Mouse (Mus musculus): ENCODE measurements around the gene Olfr1340.

Gene Olfr1340

GRCm38 (mm10) chr4:118719838-118720237, at the start of gene Olfr1340:
Gene Olfr1340 (plus strand): TSS chr4:118720138.
- DNase-seq (ENCODE audit: low read depth, low spot score): no peak

DNA sequence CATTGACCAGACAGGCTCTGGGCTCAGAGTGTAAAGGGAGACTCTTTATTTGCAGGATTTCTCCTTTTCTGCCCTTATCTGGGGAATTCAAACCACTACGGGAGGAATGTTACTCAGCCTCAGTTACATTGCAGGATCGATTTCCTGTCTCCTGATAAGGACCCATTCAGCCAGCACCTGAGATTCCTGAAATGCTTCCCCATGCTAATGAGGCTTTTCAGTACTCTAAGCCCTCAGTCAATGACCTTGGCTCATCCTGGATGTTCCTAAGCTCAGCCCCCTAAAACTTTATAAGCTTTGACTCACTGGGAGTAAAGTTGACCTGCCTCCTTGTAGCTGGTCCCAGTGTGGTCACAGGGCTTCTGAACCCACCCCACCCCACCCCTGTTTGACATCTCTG, 32.9 kb upstream of the Olfr1340 start:
- no peak for DNase-seq (ENCODE audit: low read depth, low spot score)

- DNase-seq (ENCODE audit: low read depth, low spot score): no peak
Observed at GRCm38 (mm10) chr4:118692412-118692973, 27.4 kb upstream of the Olfr1340 start, which contains the start of gene Olfr1342. Gene Olfr1342 (minus strand): TSS chr4:118692756.

GRCm38 (mm10) chr4:118693812-118694211, 26.1 kb upstream of the Olfr1340 start:
- DNase-seq (ENCODE audit: low read depth, low spot score): peak; percentile 29

DNA sequence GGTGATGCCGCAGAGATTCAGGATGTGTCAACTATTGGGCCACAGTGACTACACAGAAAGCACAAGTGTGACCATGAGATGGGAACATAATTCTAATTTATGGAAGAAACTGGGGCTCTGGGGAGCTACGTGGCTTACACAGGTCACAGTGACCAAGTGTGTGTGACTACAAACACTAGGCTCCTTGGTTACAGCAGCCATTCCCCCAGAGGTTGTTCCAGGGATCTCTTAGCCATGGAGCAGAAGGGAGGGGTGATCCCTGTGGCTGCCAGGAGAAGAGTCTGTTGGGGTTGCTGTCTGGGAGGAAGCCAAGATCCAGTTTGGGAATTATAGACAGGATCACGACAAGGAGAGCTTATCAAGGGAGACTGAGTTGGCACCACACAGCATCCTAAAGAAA, 16.7 kb upstream of the Olfr1340 start, which contains the start of gene Olfr1341:
Gene Olfr1341, plus strand, starts transcription at position 301 of the 400 bp plus-strand sequence.
- DNase-seq (ENCODE audit: low read depth, low spot score): no peak

- DNase-seq (ENCODE audit: low read depth, low spot score): no peak
Observed at GRCm38 (mm10) chr4:118708086-118708485, 11.9 kb upstream of the Olfr1340 start.

DNA sequence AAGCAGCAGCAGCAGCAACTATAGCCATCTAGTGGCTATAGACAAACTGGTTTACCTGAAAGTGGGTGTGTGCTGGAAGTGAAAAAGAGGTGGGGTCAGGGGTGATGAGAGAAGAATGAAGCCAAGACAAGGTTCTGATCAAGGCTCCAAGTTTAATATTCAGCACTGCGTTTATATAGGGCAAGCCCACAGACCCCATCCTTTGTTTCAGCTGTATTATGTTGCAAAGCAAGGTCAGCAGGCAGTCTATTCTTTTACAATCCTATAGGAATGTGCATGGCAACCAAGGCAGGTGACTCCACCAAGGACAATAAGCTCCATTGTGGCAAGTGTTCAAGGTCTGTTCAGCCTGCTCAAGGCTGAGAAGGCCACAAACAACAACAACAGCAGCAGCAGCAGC, 8.3 kb upstream of the Olfr1340 start:
- DNase-seq (ENCODE audit: low read depth, low spot score): no peak

DNA sequence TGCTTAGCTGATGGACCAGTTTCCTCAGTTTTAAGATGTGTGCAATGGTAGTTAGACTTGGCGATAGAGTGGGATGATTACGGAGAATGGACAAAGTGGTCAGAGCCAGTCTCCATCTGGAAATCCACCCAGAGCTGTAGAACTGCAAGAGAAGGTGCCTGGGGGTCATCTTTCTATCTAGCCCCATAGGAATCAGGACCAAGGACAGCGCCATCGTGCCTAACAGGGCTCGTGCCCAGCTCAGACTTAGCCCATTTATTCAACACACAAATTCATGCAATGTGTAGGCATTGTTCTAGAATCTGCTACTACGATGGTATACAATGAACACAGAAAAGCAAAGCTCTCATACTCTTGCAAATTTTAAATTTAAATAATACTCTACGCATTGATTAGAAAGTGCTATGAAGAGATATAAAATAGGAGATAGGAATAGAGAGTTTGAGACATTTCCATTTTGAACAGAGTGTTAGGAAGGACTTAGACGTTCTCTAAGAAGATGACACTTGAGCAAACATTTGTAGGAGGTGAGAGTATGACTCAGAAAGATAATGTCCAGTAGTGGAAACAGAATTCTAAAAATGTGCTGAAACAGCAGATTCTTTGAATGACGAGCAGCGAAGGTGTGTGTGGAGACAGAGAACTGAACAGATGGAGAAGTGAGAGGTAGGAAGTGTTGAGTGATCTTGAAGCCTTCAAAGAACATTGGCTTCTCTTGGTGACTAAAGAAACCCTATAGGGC, 2.0 kb downstream of the Olfr1340 start:
- DNase-seq (ENCODE audit: low read depth, low spot score): peak; percentile 53

DNA sequence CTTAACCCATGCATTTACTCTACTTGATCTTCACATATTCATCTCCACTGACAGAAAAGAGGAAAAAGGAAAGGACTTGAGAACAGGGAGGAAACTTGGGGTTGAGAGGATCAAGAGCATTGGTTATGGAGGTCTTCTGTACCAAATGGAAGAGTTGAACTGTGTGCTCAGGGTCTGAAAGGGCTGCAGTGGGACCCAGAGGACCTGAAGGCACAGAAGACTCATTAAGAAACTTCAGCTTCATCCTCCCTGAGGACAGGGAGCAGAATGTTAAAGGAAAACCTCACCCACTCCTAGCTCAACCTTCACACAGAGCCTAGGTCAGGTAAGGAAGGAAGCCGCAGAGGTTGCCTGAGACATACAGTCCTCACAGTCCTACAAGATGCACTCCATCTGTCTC, 11.9 kb downstream of the Olfr1340 start, which contains the start of gene Olfr1339:
Gene Olfr1339, plus strand, starts transcription at position 301 of the 400 bp plus-strand sequence.
- DNase-seq (ENCODE audit: low read depth, low spot score): no peak

DNA sequence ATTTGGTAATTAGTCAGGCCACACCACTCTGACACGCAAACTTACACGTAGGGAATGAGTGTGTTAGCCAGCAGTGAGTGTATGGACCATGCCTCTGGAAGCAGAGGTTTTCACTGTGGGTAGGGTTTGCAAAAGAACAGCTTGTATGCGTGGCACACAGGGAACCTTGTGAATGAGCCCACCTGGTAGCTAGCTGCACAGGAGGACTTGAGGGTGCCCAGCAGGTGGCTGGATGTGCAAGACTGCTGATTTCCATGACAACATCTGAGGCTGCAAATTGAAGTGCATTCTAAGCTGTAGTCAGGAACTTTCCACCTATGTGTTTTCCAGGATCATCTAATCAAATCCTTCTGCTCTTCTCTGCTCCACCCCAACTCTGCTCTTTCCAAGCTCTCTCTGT, 19.6 kb downstream of the Olfr1340 start:
- DNase-seq (ENCODE audit: low read depth, low spot score): peak; percentile 7

GRCm38 (mm10) chr4:118740988-118741698, 21.2 kb downstream of the Olfr1340 start:
- DNase-seq (ENCODE audit: low read depth, low spot score): no peak

DNA sequence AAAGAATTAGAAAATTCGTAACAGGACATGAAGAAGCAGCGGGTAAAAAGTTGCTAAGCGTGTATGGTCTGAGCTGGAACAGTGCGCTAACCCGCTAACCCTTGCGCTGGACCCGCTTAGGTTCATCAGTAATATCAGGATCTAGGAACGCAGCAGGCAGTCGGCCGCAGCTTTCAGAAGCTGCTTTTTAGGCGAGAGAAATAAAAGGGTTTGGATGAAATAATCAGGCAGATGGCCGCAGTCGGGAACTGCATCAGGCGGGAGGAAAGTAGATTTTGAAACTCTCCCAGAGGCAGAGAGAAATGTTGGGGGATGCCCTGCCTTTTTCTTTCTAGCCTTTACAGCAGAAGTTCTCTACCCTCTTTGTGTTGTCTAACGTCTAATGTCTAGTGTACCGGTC, 21.9 kb downstream of the Olfr1340 start:
- DNase-seq (ENCODE audit: low read depth, low spot score): peak; percentile 13

DNA sequence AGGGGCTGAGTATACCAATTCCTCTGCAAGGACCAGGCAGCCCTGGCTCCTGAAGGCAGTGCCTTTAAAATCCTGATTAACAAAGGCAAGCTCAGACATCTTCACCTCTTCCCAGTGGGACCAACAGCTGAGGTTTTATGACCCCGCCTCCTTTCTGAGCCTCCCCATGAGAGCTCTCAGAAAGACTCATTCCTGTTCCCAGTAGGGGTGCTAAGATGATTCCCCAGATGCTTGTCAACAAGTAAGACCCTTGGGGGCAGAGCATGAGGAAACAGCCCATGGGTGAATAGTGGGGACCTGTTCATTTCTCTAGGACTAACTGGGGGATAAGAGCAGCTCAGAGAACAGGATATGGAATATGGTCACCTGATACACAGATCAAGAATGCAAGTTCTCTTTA, 38.7 kb downstream of the Olfr1340 start, which contains the start of gene Olfr1338:
Gene Olfr1338, minus strand, starts transcription at position 101 of the 400 bp plus-strand sequence.
- DNase-seq (ENCODE audit: low read depth, low spot score): no peak
